Mouse (Mus musculus): ENCODE measurements at regions not wholly inside any gene's neighbourhood (a gene's known extent, or its start where the extent isn't known, plus 50 kb on each side); places are given as distances from the start of the nearest gene placed in this dataset.

- H3K9ac ChIP-seq (ENCODE audit: insufficient read depth, low read depth) = no peak overlapping the region
- H3K79me2 ChIP-seq (replicated peaks; ENCODE audit: control insufficient read depth, extremely low read depth, insufficient read depth, poor library complexity, severe bottlenecking) = no peaks in the 10 kb centered on the region
- no peaks in the 10 kb centered on the region for H3K4me1 ChIP-seq (ENCODE audit: control insufficient read depth in 1 of 2, insufficient read depth in 2 of 2)
- no peaks in the 10 kb centered on the region for H3K36me3 ChIP-seq (replicated peaks in 1 of 2; ENCODE audit: control insufficient read depth in 1 of 2, insufficient read depth in 1 of 2, low read length in 1 of 2)
- no peak overlapping the region for H3K4me3 ChIP-seq (replicated peaks in 1 of 3; ENCODE audit: low read depth in 2 of 3, low read length in 2 of 3, poor library complexity in 1 of 3)
- H3K9me3 ChIP-seq (replicated peaks; ENCODE audit: low read length) = no peaks in the 10 kb centered on the region
- TF ChIP-seq RAD21 (IDR thresholded peaks at IDR 0.05; ENCODE audit: low read depth, low read length) (no peak), MAX (IDR thresholded peaks at IDR 0.05; ENCODE audit: low read length) (no peak), ETS1 (conservative IDR thresholded peaks at IDR 0.05; ENCODE audit: low read depth, low read length) (no peak), ZKSCAN1 (IDR thresholded peaks at IDR 0.05; ENCODE audit: borderline replicate concordance, low read depth, low read length) (no peak), NELFE (IDR thresholded peaks at IDR 0.05; ENCODE audit: low read depth, low read length) (no peak)
- no peak overlapping the region for H3K27ac ChIP-seq (ENCODE audit: insufficient read depth, low read depth)
- no peak for DNase-seq (ENCODE audit: extremely low read depth)
- H3K27me3 ChIP-seq (replicated peaks) = no peaks in the 10 kb centered on the region
- no peak overlapping the region for H3K4me2 ChIP-seq (ENCODE audit: insufficient read depth, low read depth, poor library complexity, severe bottlenecking)
- dilution Hi-C loops (cut with MboI; ENCODE audit: extremely low pct_ligation_motif_present, extremely low pct_unique_long_range_greater_than_20kb, low sequenced_read_pairs) (no loop called here), in situ Hi-C loops (cut with MboI; ENCODE audit: low pct_ligation_motif_present, low pct_unique_long_range_greater_than_20kb, low sequenced_read_pairs) (no loop called here)
These were observed 68.1 kb downstream of the Klf4 start for GRCm38 (mm10) chr4:55464192-55464591.

GRCm38 (mm10) chr4:55461927-55462326, 70.3 kb downstream of the Klf4 start:
- no peak for DNase-seq (ENCODE audit: extremely low read depth)
- no peaks in the 10 kb centered on the region for H3K9me3 ChIP-seq (replicated peaks; ENCODE audit: low read length)
- H3K4me2 ChIP-seq (ENCODE audit: insufficient read depth, low read depth, poor library complexity, severe bottlenecking) = no peak overlapping the region
- H3K36me3 ChIP-seq (replicated peaks in 1 of 2; ENCODE audit: control insufficient read depth in 1 of 2, insufficient read depth in 1 of 2, low read length in 1 of 2) = no peaks in the 10 kb centered on the region
- TF ChIP-seq ZC3H11A (IDR thresholded peaks at IDR 0.05; ENCODE audit: low read depth, low read length) (no peak), RCOR1 (conservative IDR thresholded peaks at IDR 0.05; ENCODE audit: low read depth, low read length) (no peak), MAZ (IDR thresholded peaks at IDR 0.05; ENCODE audit: low read depth, low read length) (no peak), NELFE (IDR thresholded peaks at IDR 0.05; ENCODE audit: low read depth, low read length) (no peak), MAX (IDR thresholded peaks at IDR 0.05; ENCODE audit: low read length) (no peak), MAFK (IDR thresholded peaks at IDR 0.05; ENCODE audit: insufficient replicate concordance, low read length) (no peak), IRF4 (IDR thresholded peaks at IDR 0.05; ENCODE audit: low read depth, low read length) (no peak), USF2 (conservative IDR thresholded peaks at IDR 0.05; ENCODE audit: low read depth, low read length) (no peak), POLR2A (IDR thresholded peaks at IDR 0.05; ENCODE audit: low read depth, low read length) (no peak), PAX5 (IDR thresholded peaks at IDR 0.05; ENCODE audit: low read length) (no peak), KAT2A (IDR thresholded peaks at IDR 0.05; ENCODE audit: insufficient replicate concordance, low read length) (no peak), NRF1 (IDR thresholded peaks at IDR 0.05; ENCODE audit: low read depth, low read length) (no peak), UBTF (IDR thresholded peaks at IDR 0.05; ENCODE audit: low read depth, low read length) (no peak)
- dilution Hi-C loops (cut with MboI; ENCODE audit: extremely low pct_ligation_motif_present, extremely low pct_unique_long_range_greater_than_20kb, low sequenced_read_pairs) = no loop called here
- in situ Hi-C loops (cut with MboI; ENCODE audit: low pct_ligation_motif_present, low pct_unique_long_range_greater_than_20kb, low sequenced_read_pairs) = no loop called here
- no peaks in the 10 kb centered on the region for H3K79me2 ChIP-seq (replicated peaks; ENCODE audit: control insufficient read depth, extremely low read depth, insufficient read depth, poor library complexity, severe bottlenecking)
- no peak overlapping the region for H3K9ac ChIP-seq (ENCODE audit: insufficient read depth, low read depth)
- H3K27me3 ChIP-seq (replicated peaks) = no peaks in the 10 kb centered on the region
- peaks cover 0 to 5% of the 10 kb centered on the region in 2 experiments; a peak in 1 of 4 replicates for H3K4me1 ChIP-seq (ENCODE audit: control insufficient read depth in 1 of 2, insufficient read depth in 2 of 2)
- H3K27ac ChIP-seq (ENCODE audit: insufficient read depth, low read depth) = no peak overlapping the region
- no peak overlapping the region for H3K4me3 ChIP-seq (replicated peaks in 1 of 3; ENCODE audit: low read depth in 2 of 3, low read length in 2 of 3, poor library complexity in 1 of 3)

Measured in CH12.LX (cell line).